Mouse (Mus musculus): ENCODE measurements around the gene 6030408B16Rik. TPM values are rescaled to one million over a fixed set of nuclear protein-coding genes. Genes with fewer than 3 reads are reported as not detected.
A peak's percentile ranks its signal among the peaks of the same experiment; 100 is the strongest.

The 6030408B16Rik gene
- polyA plus RNA-seq, 2 experiments, result 0.10 to 0.18 TPM

DNA sequence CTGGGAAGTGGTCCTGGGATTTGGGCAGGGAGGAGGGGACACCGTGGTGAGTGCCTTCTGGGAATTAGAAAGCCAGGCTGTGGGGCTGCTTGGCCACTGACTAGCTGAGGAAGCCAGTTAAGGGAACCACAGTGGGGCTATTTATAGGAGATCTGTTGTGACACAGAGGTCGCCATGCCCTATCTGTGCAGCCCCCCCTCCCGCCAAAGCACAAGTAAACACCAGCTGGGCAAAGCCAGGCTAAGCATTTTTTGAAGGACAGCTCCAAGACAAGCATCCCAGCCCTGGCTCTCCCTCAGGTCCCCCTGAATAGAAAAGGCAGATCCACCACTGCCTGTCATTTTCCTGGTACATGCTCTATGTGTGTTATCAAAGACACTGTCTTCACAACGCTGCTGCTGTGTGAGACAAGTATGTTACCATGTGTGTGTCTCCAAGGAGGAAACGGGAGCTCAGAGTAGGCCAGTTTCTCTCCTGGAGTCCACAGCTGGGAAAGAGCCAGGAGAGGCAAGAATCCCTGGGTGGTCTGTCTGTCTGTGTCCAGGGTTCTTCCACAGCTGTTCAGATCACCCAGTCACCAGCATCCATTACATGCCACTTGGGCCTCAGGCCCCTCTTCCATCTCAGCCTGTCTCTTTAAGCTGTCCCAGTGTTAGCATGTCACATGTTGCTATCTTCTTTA, 44.8 kb upstream of the 6030408B16Rik start:
- TF ChIP-seq EP300 (IDR thresholded peaks at IDR 0.05; ENCODE audit: low read depth) (no peak), CTCF (IDR thresholded peaks at IDR 0.05; ENCODE audit: low read depth) (no peak)
- H3K4me3 ChIP-seq (ENCODE audit: insufficient read depth in 1 of 2, low read depth in 2 of 2, low read length in 2 of 2), result no peak overlapping the region
- WGBS (ENCODE audit: insufficient replicate concordance), result 25% methylated on average over 5 of the region's 5 CpGs

DNA sequence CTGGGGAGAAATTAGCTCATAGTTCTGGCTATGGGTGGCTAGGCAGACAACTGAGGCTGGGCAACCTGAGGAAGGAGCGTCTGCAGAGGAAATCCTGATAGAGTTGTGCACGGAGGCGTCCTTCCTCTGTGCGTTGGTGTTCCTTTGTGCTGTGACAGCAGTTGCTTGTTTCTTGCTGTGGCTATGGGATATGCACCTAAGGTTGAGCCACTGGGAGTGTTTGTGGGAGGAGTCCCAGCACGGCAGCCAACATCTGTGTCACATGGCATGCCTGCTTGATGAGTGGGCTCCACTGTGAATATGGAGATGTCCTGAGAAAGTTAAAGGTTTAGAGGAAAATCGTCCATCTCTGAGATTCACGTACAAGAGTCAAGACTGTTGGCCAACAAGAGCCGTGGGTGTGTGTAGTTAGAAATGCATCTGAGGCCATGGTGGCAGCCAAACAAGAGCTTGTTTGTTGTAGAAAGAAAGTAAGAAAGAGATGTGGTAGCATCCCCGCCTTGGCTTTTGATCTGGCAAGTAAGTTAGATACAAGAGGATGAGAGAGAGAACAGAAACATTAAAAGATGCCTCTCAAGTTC, 42.7 kb upstream of the 6030408B16Rik start:
- Histone ChIP-seq H3K36me3 (replicated peaks; ENCODE audit: control insufficient read depth, insufficient read depth, low read depth) (no peaks in the 10 kb centered on the region), H3K9ac (replicated peaks) (no peak overlapping the region), H3K4me2 (ENCODE audit: low read depth) (no peak overlapping the region), H3K4me3 (ENCODE audit: insufficient read depth in 1 of 2, low read depth in 2 of 2, low read length in 2 of 2) (no peak overlapping the region), H3K4me1 (replicated peaks; ENCODE audit: control insufficient read depth in 2 of 2, insufficient read depth in 2 of 2, low read length in 1 of 2) (peaks cover 0 to 15% of the 10 kb centered on the region in 2 experiments; a peak in 2 of 4 replicates), H3K27ac (no peak overlapping the region), H3K9me3 (ENCODE audit: control insufficient read depth, low read length) (no peaks in the 10 kb centered on the region), H3K27me3 (ENCODE audit: control insufficient read depth, insufficient read depth, low read length) (peaks cover 18% of the 10 kb centered on the region)
- no peak for ATAC-seq (ENCODE audit: insufficient read depth)
- TF ChIP-seq EP300 (IDR thresholded peaks at IDR 0.05; ENCODE audit: low read depth) (no peak), CTCF (IDR thresholded peaks at IDR 0.05; ENCODE audit: low read depth) (no peak)
- DNase-seq (ENCODE audit: low read depth in 3 of 3, low spot score in 3 of 3), result no peak
- WGBS (ENCODE audit: insufficient replicate concordance), result 40% methylated on average over 9 of the region's 9 CpGs

More for the DNA sequence above, 44.8 kb upstream of the 6030408B16Rik start:
- Histone ChIP-seq H3K27me3 (ENCODE audit: control insufficient read depth, insufficient read depth, low read length) (0 out of 2 replicates have a peak, but pooled peaks cover under 1% of the 10 kb centered on the region), H3K9me3 (ENCODE audit: control insufficient read depth, low read length) (no peaks in the 10 kb centered on the region), H3K4me1 (replicated peaks; ENCODE audit: control insufficient read depth in 2 of 2, insufficient read depth in 2 of 2, low read length in 1 of 2) (peaks cover 0 to 13% of the 10 kb centered on the region in 2 experiments; a peak in 2 of 4 replicates), H3K4me2 (ENCODE audit: low read depth) (no peak overlapping the region), H3K9ac (replicated peaks) (no peak overlapping the region), H3K27ac (no peak overlapping the region), H3K36me3 (replicated peaks; ENCODE audit: control insufficient read depth, insufficient read depth, low read depth) (no peaks in the 10 kb centered on the region)
- ATAC-seq (ENCODE audit: insufficient read depth) (no peak), DNase-seq (ENCODE audit: low read depth in 3 of 3, low spot score in 3 of 3) (no peak)

DNA sequence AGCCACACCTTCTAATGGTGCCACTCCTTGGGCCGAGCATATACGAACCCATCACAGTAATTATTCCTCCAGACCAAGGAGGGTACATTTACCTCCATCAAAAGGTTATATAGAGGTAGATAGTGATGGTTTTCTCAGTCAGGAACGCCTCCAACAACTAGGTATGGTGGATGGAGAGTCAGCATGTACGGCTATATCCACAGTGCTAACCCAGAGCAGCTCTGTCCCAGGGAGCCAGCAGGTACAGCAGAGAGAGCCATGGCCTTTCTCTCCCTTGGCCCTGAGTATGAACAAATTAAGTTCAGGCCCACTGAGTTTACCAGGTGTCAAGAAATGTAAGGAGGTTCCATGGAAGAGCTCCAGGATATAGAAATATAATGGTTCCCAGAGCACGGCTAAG, 41.1 kb upstream of the 6030408B16Rik start:
- Histone ChIP-seq H3K4me2 (ENCODE audit: low read depth) (no peak overlapping the region), H3K9me3 (ENCODE audit: control insufficient read depth, low read length) (no peaks in the 10 kb centered on the region), H3K9ac (replicated peaks) (no peak overlapping the region), H3K27ac (no peak overlapping the region), H3K36me3 (replicated peaks; ENCODE audit: control insufficient read depth, insufficient read depth, low read depth) (no peaks in the 10 kb centered on the region), H3K27me3 (ENCODE audit: control insufficient read depth, insufficient read depth, low read length) (peaks cover 18% of the 10 kb centered on the region), H3K4me3 (ENCODE audit: insufficient read depth in 1 of 2, low read depth in 2 of 2, low read length in 2 of 2) (no peak overlapping the region), H3K4me1 (replicated peaks; ENCODE audit: control insufficient read depth in 2 of 2, insufficient read depth in 2 of 2, low read length in 1 of 2) (peaks cover 0 to 9% of the 10 kb centered on the region in 2 experiments; a peak in 2 of 4 replicates)
- 58% methylated on average over 5 of the region's 5 CpGs for WGBS (ENCODE audit: insufficient replicate concordance)
- DNase-seq (ENCODE audit: low read depth in 3 of 3, low spot score in 3 of 3), result no peak
- no peak for ATAC-seq (ENCODE audit: insufficient read depth)
- TF ChIP-seq CTCF (IDR thresholded peaks at IDR 0.05; ENCODE audit: low read depth) (no peak), EP300 (IDR thresholded peaks at IDR 0.05; ENCODE audit: low read depth) (no peak)

DNA sequence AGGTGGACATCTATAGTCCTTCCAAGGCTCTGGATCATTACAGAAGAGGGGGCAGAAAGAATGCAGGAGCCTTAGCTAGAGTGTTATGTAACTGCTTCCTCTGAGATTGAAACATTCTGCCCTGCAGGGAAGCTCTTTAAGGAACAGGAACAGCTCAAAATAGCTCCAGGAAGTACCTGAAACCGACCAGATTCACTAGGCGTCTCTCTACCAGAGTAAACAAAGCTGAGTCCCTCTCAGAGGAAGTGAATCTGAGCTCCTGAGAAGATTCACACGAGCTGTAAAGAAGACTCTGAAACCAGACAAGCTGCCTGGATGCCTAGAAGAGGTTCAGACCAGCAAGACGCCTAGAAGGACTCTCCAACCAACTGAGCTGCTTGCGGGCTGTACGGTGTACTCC, 40.4 kb upstream of the 6030408B16Rik start:
- 44% methylated on average over 6 of the region's 6 CpGs for WGBS (ENCODE audit: insufficient replicate concordance)
- Histone ChIP-seq H3K4me3 (ENCODE audit: insufficient read depth in 1 of 2, low read depth in 2 of 2, low read length in 2 of 2) (no peak overlapping the region), H3K9ac (replicated peaks) (no peak overlapping the region), H3K9me3 (ENCODE audit: control insufficient read depth, low read length) (no peaks in the 10 kb centered on the region), H3K4me1 (replicated peaks; ENCODE audit: control insufficient read depth in 2 of 2, insufficient read depth in 2 of 2, low read length in 1 of 2) (peaks cover 0 to 5% of the 10 kb centered on the region in 2 experiments; a peak in 1 of 4 replicates), H3K36me3 (replicated peaks; ENCODE audit: control insufficient read depth, insufficient read depth, low read depth) (no peaks in the 10 kb centered on the region), H3K27ac (no peak overlapping the region), H3K27me3 (ENCODE audit: control insufficient read depth, insufficient read depth, low read length) (peaks cover 18% of the 10 kb centered on the region), H3K4me2 (ENCODE audit: low read depth) (no peak overlapping the region)
- DNase-seq (ENCODE audit: low read depth in 3 of 3, low spot score in 3 of 3) (no peak), ATAC-seq (ENCODE audit: insufficient read depth) (no peak)
- no peak for TF ChIP-seq CTCF (IDR thresholded peaks at IDR 0.05; ENCODE audit: low read depth)
- no peak for TF ChIP-seq EP300 (IDR thresholded peaks at IDR 0.05; ENCODE audit: low read depth)

DNA sequence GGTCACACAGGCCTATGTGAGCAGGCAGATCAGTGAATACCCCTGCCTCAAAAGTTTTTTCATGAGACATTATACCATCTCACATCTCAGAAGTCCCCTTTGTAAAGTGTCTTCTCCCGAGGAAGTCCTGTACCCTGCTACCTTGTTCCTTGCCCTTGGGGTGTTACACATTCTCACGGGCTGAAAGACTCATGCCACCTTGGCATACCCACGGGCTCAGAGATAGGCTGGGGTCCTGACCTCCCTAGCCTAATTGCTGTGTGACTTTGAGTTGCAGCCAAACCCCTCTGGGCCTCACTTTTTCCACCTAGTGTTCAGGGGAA, 39.5 kb upstream of the 6030408B16Rik start:
- TF ChIP-seq EP300 (IDR thresholded peaks at IDR 0.05; ENCODE audit: low read depth) (no peak), CTCF (IDR thresholded peaks at IDR 0.05; ENCODE audit: low read depth) (no peak)
- Histone ChIP-seq H3K36me3 (replicated peaks; ENCODE audit: control insufficient read depth, insufficient read depth, low read depth) (no peaks in the 10 kb centered on the region), H3K4me2 (ENCODE audit: low read depth) (peak overlapping the region; percentile 62), H3K4me3 (ENCODE audit: insufficient read depth in 1 of 2, low read depth in 2 of 2, low read length in 2 of 2) (peak overlapping the region; percentile 28 to 47; a peak in 3 of 4 replicates), H3K9me3 (ENCODE audit: control insufficient read depth, low read length) (no peaks in the 10 kb centered on the region), H3K27ac (no peak overlapping the region), H3K27me3 (ENCODE audit: control insufficient read depth, insufficient read depth, low read length) (peaks cover 18% of the 10 kb centered on the region), H3K9ac (replicated peaks) (no peak overlapping the region), H3K4me1 (replicated peaks; ENCODE audit: control insufficient read depth in 2 of 2, insufficient read depth in 2 of 2, low read length in 1 of 2) (peaks cover 0 to 3% of the 10 kb centered on the region in 2 experiments; a peak in 1 of 4 replicates)
- 25% methylated on average over 3 of the region's 3 CpGs for WGBS (ENCODE audit: insufficient replicate concordance)
- ATAC-seq (ENCODE audit: insufficient read depth) (no peak), DNase-seq (ENCODE audit: low read depth in 3 of 3, low spot score in 3 of 3) (no peak)
